Mouse (Mus musculus): Measurements from ENCODE around the gene Egfem1.
A peak's percentile ranks its signal among the peaks of the same experiment; 100 is the strongest.

The Egfem1 gene

GRCm38 (mm10) chr3:29135176-29136064 is 53.6 kb downstream of the Egfem1 start:
- peak; percentile 51 for DNase-seq (ENCODE audit: low spot score)

GRCm38 (mm10) chr3:29136065-29136955 is 54.5 kb downstream of the Egfem1 start:
- peak; percentile 70 for DNase-seq (ENCODE audit: low spot score)

GRCm38 (mm10) chr3:29168401-29168800 is 86.6 kb downstream of the Egfem1 start:
- DNase-seq (ENCODE audit: low spot score) = no peak

GRCm38 (mm10) chr3:29169003-29169402 is 87.2 kb downstream of the Egfem1 start:
- DNase-seq (ENCODE audit: low spot score) = no peak

GRCm38 (mm10) chr3:29176991-29177390 is 95.2 kb downstream of the Egfem1 start:
- no peak for DNase-seq (ENCODE audit: low spot score)

GRCm38 (mm10) chr3:29182988-29183387 is 101.2 kb downstream of the Egfem1 start:
- peak; percentile 32 for DNase-seq (ENCODE audit: low spot score)

- peak; percentile 55 for DNase-seq (ENCODE audit: low spot score)
Measured at GRCm38 (mm10) chr3:29183615-29184198, 101.9 kb downstream of the Egfem1 start.

- DNase-seq (ENCODE audit: low spot score) = peak; percentile 66
Measured at GRCm38 (mm10) chr3:29184486-29185241, 102.8 kb downstream of the Egfem1 start.

- DNase-seq (ENCODE audit: low spot score) = no peak
Measured at GRCm38 (mm10) chr3:29190263-29190662, 108.4 kb downstream of the Egfem1 start.

GRCm38 (mm10) chr3:29197727-29198512 is 116.1 kb downstream of the Egfem1 start:
- DNase-seq (ENCODE audit: low spot score) = no peak

- no peak for DNase-seq (ENCODE audit: low spot score)
Measured at GRCm38 (mm10) chr3:29200601-29201000, 118.8 kb downstream of the Egfem1 start.

GRCm38 (mm10) chr3:29202536-29202935 is 120.7 kb downstream of the Egfem1 start:
- no peak for DNase-seq (ENCODE audit: low spot score)

- DNase-seq (ENCODE audit: low spot score) = no peak
Measured at GRCm38 (mm10) chr3:29222414-29222813, 140.6 kb downstream of the Egfem1 start.

GRCm38 (mm10) chr3:29229712-29230111 is 147.9 kb downstream of the Egfem1 start:
- no peak for DNase-seq (ENCODE audit: low spot score)

GRCm38 (mm10) chr3:29235477-29235876 is 153.7 kb downstream of the Egfem1 start:
- DNase-seq (ENCODE audit: low spot score) = no peak

GRCm38 (mm10) chr3:29236517-29236916 is 154.7 kb downstream of the Egfem1 start:
- no peak for DNase-seq (ENCODE audit: low spot score)

- peak; percentile 14 for DNase-seq (ENCODE audit: low spot score)
Measured at GRCm38 (mm10) chr3:29243600-29243999, 161.8 kb downstream of the Egfem1 start.

GRCm38 (mm10) chr3:29291633-29292032 is 209.8 kb downstream of the Egfem1 start:
- no peak for DNase-seq (ENCODE audit: low spot score)

- no peak for DNase-seq (ENCODE audit: low spot score)
Measured at GRCm38 (mm10) chr3:29292251-29292650, 210.4 kb downstream of the Egfem1 start.

GRCm38 (mm10) chr3:29293230-29293629 is 211.4 kb downstream of the Egfem1 start:
- DNase-seq (ENCODE audit: low spot score) = no peak

Measured in retina, embryonic 14.5 days (tissue).